Mouse (Mus musculus) liver, postnatal 0 days (tissue): ENCODE results near the gene Tjp3.

ENCODE experiments used
- CTCF ChIP-seq: sonication (generic); IDR thresholded peaks from 2 replicates; pipeline ENCODE4 v1.5.1; 2016; ENCODE audit warnings: antibody characterized with exemption, low read depth
- EP300 ChIP-seq: IDR thresholded peaks from 2 replicates; pipeline ENCODE4 v1.6.1; 2016; ENCODE audit warnings: antibody characterized with exemption, low read depth, mild to moderate bottlenecking

- TF ChIP-seq CTCF (peak; percentile 15; the same call in 1 of the 2 replicates), EP300 (no peak)
Measured at GRCm38 (mm10) chr10:81299585-81300351, 8.4 kb upstream of the Tjp3 start.
